In the genomic region with DNA sequence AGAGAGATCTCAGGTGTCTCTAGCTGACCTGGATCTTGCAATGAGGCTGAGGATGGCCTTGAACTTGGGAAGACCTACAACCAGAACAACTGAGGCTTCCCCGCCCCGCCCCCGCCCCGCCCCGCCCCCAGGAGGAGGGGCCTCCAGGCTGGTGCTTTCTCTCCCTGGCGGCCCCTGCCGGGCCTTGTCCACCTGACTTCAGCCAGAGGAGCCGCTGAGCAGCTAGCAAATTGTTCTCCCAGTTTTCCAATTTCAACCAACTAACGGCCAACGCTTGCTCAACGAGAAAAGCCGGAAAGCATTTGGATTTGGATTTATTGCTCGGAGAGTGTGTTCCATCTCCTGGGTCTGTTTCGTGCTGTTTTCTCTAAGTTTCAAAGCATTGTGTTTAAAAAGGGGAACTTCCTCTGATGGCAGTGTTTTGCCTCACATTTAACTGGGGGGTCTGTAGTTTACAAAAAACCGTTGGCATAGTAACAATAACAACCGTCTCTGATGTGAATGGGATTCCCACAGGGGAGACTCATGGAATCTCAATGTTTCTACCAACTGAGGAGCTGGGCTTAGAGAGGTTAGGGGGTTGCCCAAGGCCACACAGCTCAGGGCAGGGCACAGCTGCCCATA, we compare ENCODE assay signal across 10 mouse cellular contexts. TPM values are rescaled to one million over a fixed set of nuclear protein-coding genes. Genes with fewer than 3 reads are reported as not detected.
DNase-seq lines count a peak whose midpoint lies in the region; ATAC-seq and TF ChIP-seq lines count a peak whose summit lies in the region.
"Had no signal": no experiment of that assay in that cellular context is flagged by ENCODE, and none has a peak within 500 bp of the region (broad histone marks: within the 10 kb centered on the region; RNA-seq: fewer than 3 reads in every experiment).

No protein-coding gene starts in this region.

- peak overlapping the region; percentile 25; the same call in 1 of the 2 replicates for H3K9ac ChIP-seq in heart, embryonic 14.5 days (ENCODE audit: low read length)
- no peak overlapping the region for H3K9ac ChIP-seq in embryonic facial prominence, embryonic 11.5 days (replicated peaks; ENCODE audit: low read length)
- no peak overlapping the region for H3K9ac ChIP-seq in liver, embryonic 14.5 days (replicated peaks)

- peaks cover 14% of the 10 kb centered on the region for H3K36me3 ChIP-seq in heart, embryonic 14.5 days (ENCODE audit: control insufficient read depth, insufficient read depth, low read length)
- no peaks in the 10 kb centered on the region for H3K36me3 ChIP-seq in embryonic facial prominence, embryonic 11.5 days (replicated peaks; ENCODE audit: control insufficient read depth, insufficient read depth, low read depth, low read length)
- H3K36me3 ChIP-seq in liver, embryonic 14.5 days (replicated peaks; ENCODE audit: control insufficient read depth, insufficient read depth, low read depth): no peaks in the 10 kb centered on the region

- no peak for ATAC-seq in heart, embryonic 14.5 days (ENCODE audit: insufficient number of reproducible peaks, insufficient read depth, low FRiP score, low read depth)
- ATAC-seq in embryonic facial prominence, embryonic 11.5 days (replicated peaks; ENCODE audit: insufficient number of reproducible peaks, low FRiP score, low TSS enrichment, low read depth): no peak
- ATAC-seq in liver, embryonic 14.5 days (ENCODE audit: insufficient read depth): no peak

- TF ChIP-seq EP300 in liver, embryonic 14.5 days (IDR thresholded peaks at IDR 0.05; ENCODE audit: low read depth): no peak

- H3K9me3 ChIP-seq in heart, embryonic 14.5 days (ENCODE audit: control insufficient read depth, low read length): no peaks in the 10 kb centered on the region
- H3K9me3 ChIP-seq in embryonic facial prominence, embryonic 11.5 days (replicated peaks; ENCODE audit: control insufficient read depth, low read length): no peaks in the 10 kb centered on the region
- H3K9me3 ChIP-seq in liver, embryonic 14.5 days (ENCODE audit: control insufficient read depth, low read length): no peaks in the 10 kb centered on the region

- DNase-seq in heart, postnatal 4 days: no peak
- peak; percentile 40 for DNase-seq in ES-CJ7 (ENCODE audit: low read depth, low spot score)
- peak; percentile 48 for DNase-seq in embryonic facial prominence, embryonic 11.5 days (ENCODE audit: low spot score)
- DNase-seq in liver, embryonic 14.5 days (ENCODE audit: low read depth in 3 of 3, low spot score in 3 of 3): no peak
- DNase-seq in left cerebral cortex, postnatal 14 days (ENCODE audit: low spot score in 2 of 2): no peak
- DNase-seq in right cerebral cortex, adult 18-20 months: no peak
- DNase-seq in layer of hippocampus, postnatal 36 days: no peak
- DNase-seq: right cerebral cortex, postnatal 14 days had no signal

- no peaks in the 10 kb centered on the region for H3K27me3 ChIP-seq in heart, embryonic 14.5 days (ENCODE audit: control insufficient read depth, insufficient read depth, low read length)
- no peaks in the 10 kb centered on the region for H3K27me3 ChIP-seq in embryonic facial prominence, embryonic 11.5 days (ENCODE audit: control insufficient read depth, insufficient read depth, low read length)
- H3K27me3 ChIP-seq in liver, embryonic 14.5 days (ENCODE audit: control insufficient read depth, insufficient read depth, low read length): no peaks in the 10 kb centered on the region

- intact Hi-C loops in left cerebral cortex, postnatal 14 days (cut with DNase I): loop anchor here (5.0 kb wide), 1 partner anchor 75 kb away; no protein-coding TSS in a partner anchor

- H3K4me1 ChIP-seq in heart, embryonic 14.5 days (ENCODE audit: control insufficient read depth in 2 of 2, insufficient read depth in 2 of 2, low read length in 2 of 2): peaks cover 3 to 4% of the 10 kb centered on the region in 2 experiments; a peak in 2 of 4 replicates
- no peaks in the 10 kb centered on the region for H3K4me1 ChIP-seq in embryonic facial prominence, embryonic 11.5 days (ENCODE audit: control insufficient read depth, insufficient read depth, low read length)
- no peaks in the 10 kb centered on the region; a peak in 1 of 4 replicates for H3K4me1 ChIP-seq in liver, embryonic 14.5 days (replicated peaks; ENCODE audit: control insufficient read depth in 2 of 2, insufficient read depth in 2 of 2, low read length in 1 of 2)

- H3K4me3 ChIP-seq in heart, embryonic 14.5 days (ENCODE audit: control insufficient read depth in 1 of 2, insufficient read depth in 1 of 2, low read depth in 1 of 2, low read length in 2 of 2): no peak overlapping the region
- H3K4me3 ChIP-seq in embryonic facial prominence, embryonic 11.5 days (ENCODE audit: low read depth, low read length): no peak overlapping the region
- no peak overlapping the region for H3K4me3 ChIP-seq in liver, embryonic 14.5 days (ENCODE audit: insufficient read depth in 1 of 2, low read depth in 2 of 2, low read length in 2 of 2)
- H3K4me3 ChIP-seq: erythroblast, embryonic 14.5 days had no signal

- TF ChIP-seq CTCF in liver, embryonic 14.5 days (IDR thresholded peaks at IDR 0.05; ENCODE audit: low read depth): 0 out of 2 replicates have a peak, but pooled peaks have one; percentile 16

- H3K27ac ChIP-seq in heart, embryonic 14.5 days (replicated peaks in 1 of 2; ENCODE audit: control insufficient read depth in 1 of 2, insufficient read depth in 1 of 2, low read depth in 2 of 2, low read length in 2 of 2): 0 out of 4 replicates have a peak overlapping the region, but pooled peaks of 1 of the 2 experiments have one; percentile 28
- no peak overlapping the region for H3K27ac ChIP-seq in embryonic facial prominence, embryonic 11.5 days (replicated peaks; ENCODE audit: low read depth, low read length)
- H3K27ac ChIP-seq in liver, embryonic 14.5 days: no peak overlapping the region

- no peak overlapping the region for H3K4me2 ChIP-seq in heart, embryonic 14.5 days (ENCODE audit: low read length)
- H3K4me2 ChIP-seq in embryonic facial prominence, embryonic 11.5 days (ENCODE audit: low read depth, low read length): no peak overlapping the region
- H3K4me2 ChIP-seq in liver, embryonic 14.5 days (ENCODE audit: low read depth): peak overlapping the region; percentile 1; the same call in 1 of the 2 replicates

- WGBS in heart, embryonic 14.5 days: 25% methylated on average over 16 of the region's 16 CpGs
- WGBS in embryonic facial prominence, embryonic 11.5 days: 16% methylated on average over 15 of the region's 16 CpGs
- WGBS in liver, embryonic 14.5 days (ENCODE audit: insufficient replicate concordance): 6% methylated on average over 16 of the region's 16 CpGs

RNA-seq across cellular contexts. Expression of a gene that starts 5.8 kb away (rescaled TPM):
- polyA plus RNA-seq in heart, embryonic 14.5 days (2014; fragmentation: Nextera tagmentation; extraction: Ambion mirVana): 41.5 and 43.6 TPM in 2 replicates
- total RNA-seq in heart, postnatal 4 days (2021): 10 to 100 TPM; 46.4 to 49.9 TPM
- polyA plus RNA-seq in embryonic facial prominence, embryonic 11.5 days (2014; fragmentation: Nextera tagmentation; extraction: Ambion mirVana): 23.6 and 34.4 TPM in 2 replicates
- 3.6 and 4.6 TPM in 2 replicates for polyA plus RNA-seq in liver, embryonic 14.5 days (2012; rRNA removed)
- polyA plus RNA-seq in liver, embryonic 14.5 days (2014; fragmentation: Nextera tagmentation; extraction: Ambion mirVana): 1.9 and 3.4 TPM in 2 replicates
- total RNA-seq in left cerebral cortex, postnatal 14 days (2021): 10 to 100 TPM; 19.2 to 20.1 TPM
- total RNA-seq in layer of hippocampus, postnatal 36 days (2021): 10 to 100 TPM; 16.0 to 18.0 TPM

RNA-seq across cellular contexts. Expression of a gene that starts 22.6 kb away (rescaled TPM):
- polyA plus RNA-seq in heart, embryonic 14.5 days (2014; fragmentation: Nextera tagmentation; extraction: Ambion mirVana): 170 and 175 TPM in 2 replicates
- 100 to 1,000 TPM; 145 to 150 TPM for total RNA-seq in heart, postnatal 4 days (2021)
- polyA plus RNA-seq in embryonic facial prominence, embryonic 11.5 days (2014; fragmentation: Nextera tagmentation; extraction: Ambion mirVana): 137 and 138 TPM in 2 replicates
- polyA plus RNA-seq in liver, embryonic 14.5 days (2012; rRNA removed): 27.0 and 28.4 TPM in 2 replicates
- polyA plus RNA-seq in liver, embryonic 14.5 days (2014; fragmentation: Nextera tagmentation; extraction: Ambion mirVana): 41.6 and 48.5 TPM in 2 replicates
- total RNA-seq in left cerebral cortex, postnatal 14 days (2021): 10 to 100 TPM; 69.4 to 71.9 TPM
- total RNA-seq in layer of hippocampus, postnatal 36 days (2021): 10 to 100 TPM; 63.2 to 64.7 TPM

RNA-seq across cellular contexts. Expression of a gene that starts 46.9 kb away (rescaled TPM):
- 2.3 and 3.2 TPM in 2 replicates for polyA plus RNA-seq in heart, embryonic 14.5 days (2014; fragmentation: Nextera tagmentation; extraction: Ambion mirVana)
- total RNA-seq in heart, postnatal 4 days (2021): 1 to 10 TPM; 2.9 to 3.6 TPM
- 7.0 and 8.3 TPM in 2 replicates for polyA plus RNA-seq in embryonic facial prominence, embryonic 11.5 days (2014; fragmentation: Nextera tagmentation; extraction: Ambion mirVana)
- 13.5 and 21.0 TPM in 2 replicates for polyA plus RNA-seq in liver, embryonic 14.5 days (2012; rRNA removed)
- 7.6 and 10.2 TPM in 2 replicates for polyA plus RNA-seq in liver, embryonic 14.5 days (2014; fragmentation: Nextera tagmentation; extraction: Ambion mirVana)
- total RNA-seq in left cerebral cortex, postnatal 14 days (2021): under 1 TPM; 0.53 to 0.55 TPM
- total RNA-seq in layer of hippocampus, postnatal 36 days (2021): 1 to 10 TPM in 1 of 2 experiments, not detected in 1; 1.3 TPM

Comparison
In these comparisons a context has a peak if more than half of its experiments do, and no peak if none do; other contexts are left out.
1. DNase-seq: peak in ES-CJ7 (single experiment) and embryonic facial prominence, embryonic 11.5 days (single experiment); none in heart, postnatal 4 days (single experiment), liver, embryonic 14.5 days (0 of 3), left cerebral cortex, postnatal 14 days (0 of 2), right cerebral cortex, adult 18-20 months (single experiment) and layer of hippocampus, postnatal 36 days (0 of 2).